Mouse (Mus musculus) ES-Bruce4 (cell line): ENCODE data around the gene Tmem177.

Experiments
- CTCF ChIP-seq: IDR thresholded peaks from one replicate; pipeline ENCODE4 v1.8.1; 2011; ENCODE audit warnings: low read depth, low read length
- EP300 ChIP-seq: IDR thresholded peaks from 2 replicates; pipeline ENCODE4 v1.6.1; 2011; ENCODE audit warnings: low read depth, low read length; ENCODE audit not compliant: insufficient read depth
- POLR2A ChIP-seq: IDR thresholded peaks from one replicate; pipeline ENCODE4 v1.8.1; 2011; ENCODE audit warnings: low read length; ENCODE audit not compliant: insufficient read depth

GRCm38 (mm10) chr1:119936861-119937260, 23.9 kb upstream of the Tmem177 start:
- TF ChIP-seq CTCF, result no peak
- no peak for TF ChIP-seq POLR2A
- no peak for TF ChIP-seq EP300
